ENCODE assay signal across 25 mouse cellular contexts in genomic region chr7:35742310-35742709, GRCm38 (mm10). TPM values are rescaled to one million over a fixed set of nuclear protein-coding genes. Genes with fewer than 3 reads are reported as not detected.
DNase-seq lines count a peak whose midpoint lies in the region; TF ChIP-seq lines count a peak whose summit lies in the region.
"Had no signal": no experiment of that assay in that cellular context is flagged by ENCODE, and none has a peak within 500 bp of the region (broad histone marks: within the 10 kb centered on the region; RNA-seq: fewer than 3 reads in every experiment).

No protein-coding gene starts in this region.

- peak; percentile 6 for DNase-seq in 3T3-L1 (ENCODE audit: low read depth, low spot score)
- DNase-seq in CD4-positive helper T cell, adult 2 months (ENCODE audit: low read depth, low spot score), result peak; percentile 39
- peak; percentile 59 for DNase-seq in CH12.LX (ENCODE audit: extremely low read depth)
- DNase-seq in urinary bladder, postnatal 25 days (ENCODE audit: low spot score), result no peak
- no peak for DNase-seq in heart, adult 18-20 months
- no peak for DNase-seq in frontal cortex, postnatal 10 days (ENCODE audit: low spot score in 2 of 2)
- DNase-seq: adrenal gland, adult 2 months; adrenal gland, postnatal 14 days; cerebellum, adult 11 months; cerebellum, adult 8-10 months; cerebellum, postnatal 14 days; gastrocnemius, adult 2 months; gastrocnemius, postnatal 14 days; heart, adult 11 months; heart, postnatal 10 days; heart, postnatal 36 days; kidney, adult 11 months; kidney, adult 8-10 months had no signal

- peak; percentile 97 for TF ChIP-seq EP300 in CH12.LX (IDR thresholded peaks at IDR 0.05; ENCODE audit: low read length)

- TF ChIP-seq RAD21 in CH12.LX (IDR thresholded peaks at IDR 0.05; ENCODE audit: low read depth, low read length), result no peak

- in situ Hi-C loops in CH12.LX (cut with MboI; ENCODE audit: low pct_ligation_motif_present, low pct_unique_long_range_greater_than_20kb, low sequenced_read_pairs), result no loop called here

- dilution Hi-C loops in CH12.LX (cut with MboI; ENCODE audit: extremely low pct_ligation_motif_present, extremely low pct_unique_long_range_greater_than_20kb, low sequenced_read_pairs), result no loop called here

- no peaks in the 10 kb centered on the region for H3K79me2 ChIP-seq in CH12.LX (replicated peaks; ENCODE audit: control insufficient read depth, extremely low read depth, insufficient read depth, poor library complexity, severe bottlenecking)

- no peak overlapping the region for H3K4me3 ChIP-seq in CH12.LX (replicated peaks in 1 of 3; ENCODE audit: low read depth in 2 of 3, low read length in 2 of 3, poor library complexity in 1 of 3)
- H3K4me3 ChIP-seq: forebrain, embryonic 10.5 days; forebrain, embryonic 13.5 days; gastrocnemius, adult 2 months; heart, embryonic 12.5 days; heart, embryonic 15.5 days; hindbrain, embryonic 10.5 days; hindbrain, embryonic 13.5 days had no signal

- no peak for TF ChIP-seq POLR2A in CH12.LX (IDR thresholded peaks at IDR 0.05; ENCODE audit: low read depth, low read length)

- no peak overlapping the region for H3K9ac ChIP-seq in CH12.LX (ENCODE audit: insufficient read depth, low read depth)
- H3K9ac ChIP-seq: forebrain, embryonic 13.5 days; heart, embryonic 12.5 days; heart, embryonic 15.5 days; hindbrain, embryonic 13.5 days had no signal

- H3K4me2 ChIP-seq in CH12.LX (ENCODE audit: insufficient read depth, low read depth, poor library complexity, severe bottlenecking), result peak overlapping the region; percentile 27; the same call in 1 of the 2 replicates
- H3K4me2 ChIP-seq: forebrain, embryonic 13.5 days; heart, embryonic 12.5 days; heart, embryonic 15.5 days; hindbrain, embryonic 13.5 days had no signal

- TF ChIP-seq CTCF in CH12.LX (conservative IDR thresholded peaks at IDR 0.05 in 1 of 2, IDR thresholded peaks at IDR 0.05 in 1 of 2; ENCODE audit: low read depth in 2 of 2, low read length in 2 of 2), result no peak

- no peaks in the 10 kb centered on the region for H3K27me3 ChIP-seq in CH12.LX (replicated peaks)
- H3K27me3 ChIP-seq: forebrain, embryonic 13.5 days; heart, embryonic 12.5 days; heart, embryonic 15.5 days; hindbrain, embryonic 13.5 days had no signal

- peaks cover 18 to 42% of the 10 kb centered on the region in 2 experiments for H3K4me1 ChIP-seq in CH12.LX (ENCODE audit: control insufficient read depth in 1 of 2, insufficient read depth in 2 of 2)
- H3K4me1 ChIP-seq: heart, embryonic 12.5 days; heart, embryonic 15.5 days had no signal

- H3K9me3 ChIP-seq in CH12.LX (replicated peaks; ENCODE audit: low read length), result peaks cover 6% of the 10 kb centered on the region
- H3K9me3 ChIP-seq: forebrain, embryonic 13.5 days; G1E; heart, embryonic 15.5 days; hindbrain, embryonic 13.5 days had no signal

- H3K36me3 ChIP-seq in CH12.LX (replicated peaks in 1 of 2; ENCODE audit: control insufficient read depth in 1 of 2, insufficient read depth in 1 of 2, low read length in 1 of 2), result no peaks in the 10 kb centered on the region

- no peak overlapping the region for H3K27ac ChIP-seq in CH12.LX (ENCODE audit: insufficient read depth, low read depth)
- H3K27ac ChIP-seq: forebrain, embryonic 10.5 days; forebrain, embryonic 13.5 days; gastrocnemius, adult 2 months; heart, embryonic 15.5 days; hindbrain, embryonic 10.5 days had no signal

TF ChIP-seq in CH12.LX, 34 proteins besides CTCF, POLR2A, EP300 and RAD21:
- TF ChIP-seq POLR2AphosphoS2 (IDR thresholded peaks at IDR 0.05; ENCODE audit: low read depth, low read length) (no peak), IRF4 (IDR thresholded peaks at IDR 0.05; ENCODE audit: low read depth, low read length) (peak; percentile 97), RCOR1 (conservative IDR thresholded peaks at IDR 0.05; ENCODE audit: low read depth, low read length) (peak; percentile 92), SIN3A (IDR thresholded peaks at IDR 0.05; ENCODE audit: low read length) (peak; percentile 74), MYC (IDR thresholded peaks at IDR 0.05; ENCODE audit: low read depth, low read length) (peak; percentile 76; the same call in 1 of the 2 replicates), BHLHE40 (IDR thresholded peaks at IDR 0.05; ENCODE audit: low read depth, low read length) (peak; percentile 94), MAZ (IDR thresholded peaks at IDR 0.05; ENCODE audit: low read depth, low read length) (0 out of 2 replicates have a peak, but pooled peaks have one; percentile 29), MAX (IDR thresholded peaks at IDR 0.05; ENCODE audit: low read length) (peak; percentile 73), JUN (IDR thresholded peaks at IDR 0.05; ENCODE audit: insufficient read depth, low read depth, low read length) (peak; percentile 69), USF2 (conservative IDR thresholded peaks at IDR 0.05; ENCODE audit: low read depth, low read length) (no peak), MAFK (IDR thresholded peaks at IDR 0.05; ENCODE audit: insufficient replicate concordance, low read length) (peak; percentile 88), JUND (conservative IDR thresholded peaks at IDR 0.05; ENCODE audit: low read depth, low read length) (peak; percentile 86), MEF2A (IDR thresholded peaks at IDR 0.05; ENCODE audit: borderline replicate concordance, low read depth, low read length) (peak; percentile 69), CHD2 (IDR thresholded peaks at IDR 0.05; ENCODE audit: low read length) (no peak), E2F4 (IDR thresholded peaks at IDR 0.05; ENCODE audit: insufficient replicate concordance, low read depth, low read length) (no peak), ZNF384 (IDR thresholded peaks at IDR 0.05; ENCODE audit: low read depth, low read length) (0 out of 2 replicates have a peak, but pooled peaks have one; percentile 7), TCF12 (IDR thresholded peaks at IDR 0.05; ENCODE audit: low read depth, low read length) (peak; percentile 77), ETS1 (conservative IDR thresholded peaks at IDR 0.05; ENCODE audit: low read depth, low read length) (peak; percentile 97)

RNA-seq across cellular contexts. Expression of gene Dpy19l3, which starts 11.9 kb away (rescaled TPM):
- 3.7 and 5.5 TPM in 2 replicates for total RNA-seq in CH12.LX (2012; rRNA removed)
- 5.0 and 6.2 TPM in 2 replicates for total RNA-seq in CH12.LX (2014; rRNA removed)
- polyA plus RNA-seq in CH12.LX (2012; ENCODE audit: insufficient read length, low read depth), result 15.4 and 18.3 TPM in 2 replicates
- total RNA-seq in heart, adult 18-20 months (2021), result 1 to 10 TPM; 3.8 to 6.7 TPM

Comparison
In these comparisons a context has a peak if more than half of its experiments do, and no peak if none do; other contexts are left out.
1. DNase-seq: peak in 3T3-L1 (single experiment), CD4-positive helper T cell, adult 2 months (single experiment) and CH12.LX (single experiment); none in urinary bladder, postnatal 25 days (single experiment), heart, adult 18-20 months (0 of 2) and frontal cortex, postnatal 10 days (0 of 2).